Mouse (Mus musculus): Measurements from ENCODE around the gene Ypel2. TPM values are rescaled to one million over a fixed set of nuclear protein-coding genes. Genes with fewer than 3 reads are reported as not detected.
A peak's percentile ranks its signal among the peaks of the same experiment; 100 is the strongest.

Gene Ypel2
- polyA plus RNA-seq, 1 experiment from 2014 or later: 3.1 TPM

- Histone ChIP-seq H3K9me3 (ENCODE audit: control insufficient read depth, low read length) (no peaks in the 10 kb centered on the region), H3K4me3 (ENCODE audit: low read depth, low read length) (no peak overlapping the region), H3K36me3 (ENCODE audit: control insufficient read depth, insufficient read depth, low read length) (no peaks in the 10 kb centered on the region), H3K4me2 (no peak overlapping the region), H3K4me1 (replicated peaks; ENCODE audit: control insufficient read depth, insufficient read depth, low read length) (peaks cover 8% of the 10 kb centered on the region; the same call in 1 of the 2 replicates), H3K9ac (ENCODE audit: low read depth, low read length) (no peak overlapping the region), H3K27ac (ENCODE audit: low read depth, low read length) (no peak overlapping the region), H3K27me3 (replicated peaks; ENCODE audit: control insufficient read depth, insufficient read depth, low read length) (no peaks in the 10 kb centered on the region)
- DNase-seq (ENCODE audit: low spot score) (no peak), ATAC-seq (replicated peaks; ENCODE audit: low FRiP score) (no peak)
- 75% methylated on average over 3 of the region's 3 CpGs for WGBS
Measured at GRCm38 (mm10) chr11:86924629-86925028, 68.9 kb downstream of the Ypel2 start.

GRCm38 (mm10) chr11:86923654-86924053 is 69.9 kb downstream of the Ypel2 start:
- DNase-seq (ENCODE audit: low spot score) (no peak), ATAC-seq (replicated peaks; ENCODE audit: low FRiP score) (no peak)
- Histone ChIP-seq H3K27me3 (replicated peaks; ENCODE audit: control insufficient read depth, insufficient read depth, low read length) (no peaks in the 10 kb centered on the region), H3K4me1 (replicated peaks; ENCODE audit: control insufficient read depth, insufficient read depth, low read length) (peaks cover 8% of the 10 kb centered on the region; the same call in 1 of the 2 replicates), H3K4me2 (no peak overlapping the region), H3K9ac (ENCODE audit: low read depth, low read length) (no peak overlapping the region), H3K4me3 (ENCODE audit: low read depth, low read length) (no peak overlapping the region), H3K9me3 (ENCODE audit: control insufficient read depth, low read length) (no peaks in the 10 kb centered on the region), H3K36me3 (ENCODE audit: control insufficient read depth, insufficient read depth, low read length) (no peaks in the 10 kb centered on the region), H3K27ac (ENCODE audit: low read depth, low read length) (no peak overlapping the region)
- WGBS: 69% methylated on average over 2 of the region's 2 CpGs

- no peaks in the 10 kb centered on the region for H3K36me3 ChIP-seq (ENCODE audit: control insufficient read depth, insufficient read depth, low read length)
- no peaks in the 10 kb centered on the region for H3K27me3 ChIP-seq (replicated peaks; ENCODE audit: control insufficient read depth, insufficient read depth, low read length)
- no peak overlapping the region for H3K4me2 ChIP-seq
- no peak overlapping the region for H3K9ac ChIP-seq (ENCODE audit: low read depth, low read length)
- peaks cover 8% of the 10 kb centered on the region; the same call in 1 of the 2 replicates for H3K4me1 ChIP-seq (replicated peaks; ENCODE audit: control insufficient read depth, insufficient read depth, low read length)
- no peak overlapping the region for H3K4me3 ChIP-seq (ENCODE audit: low read depth, low read length)
- 84% methylated on average over 2 of the region's 2 CpGs for WGBS
- no peak for ATAC-seq (replicated peaks; ENCODE audit: low FRiP score)
- no peak for DNase-seq (ENCODE audit: low spot score)
- H3K27ac ChIP-seq (ENCODE audit: low read depth, low read length): no peak overlapping the region
- no peaks in the 10 kb centered on the region for H3K9me3 ChIP-seq (ENCODE audit: control insufficient read depth, low read length)
Measured at GRCm38 (mm10) chr11:86922029-86922428, 71.5 kb downstream of the Ypel2 start.

- H3K9me3 ChIP-seq (ENCODE audit: control insufficient read depth, low read length): no peaks in the 10 kb centered on the region
- H3K4me1 ChIP-seq (replicated peaks; ENCODE audit: control insufficient read depth, insufficient read depth, low read length): peaks cover 12% of the 10 kb centered on the region; the same call in 1 of the 2 replicates
- H3K4me3 ChIP-seq (ENCODE audit: low read depth, low read length): no peak overlapping the region
- H3K27ac ChIP-seq (ENCODE audit: low read depth, low read length): no peak overlapping the region
- no peaks in the 10 kb centered on the region for H3K36me3 ChIP-seq (ENCODE audit: control insufficient read depth, insufficient read depth, low read length)
- no peak overlapping the region for H3K9ac ChIP-seq (ENCODE audit: low read depth, low read length)
- ATAC-seq (replicated peaks; ENCODE audit: low FRiP score): no peak
- no peak overlapping the region for H3K4me2 ChIP-seq
- 79% methylated on average over 6 of the region's 6 CpGs for WGBS
- H3K27me3 ChIP-seq (replicated peaks; ENCODE audit: control insufficient read depth, insufficient read depth, low read length): no peaks in the 10 kb centered on the region
- no peak for DNase-seq (ENCODE audit: low spot score)
Measured at GRCm38 (mm10) chr11:86921335-86921734, 72.2 kb downstream of the Ypel2 start.

GRCm38 (mm10) chr11:86920111-86921080 is 73.1 kb downstream of the Ypel2 start:
- DNase-seq (ENCODE audit: low spot score) (no peak), ATAC-seq (replicated peaks; ENCODE audit: low FRiP score) (peak; percentile 49)
- Histone ChIP-seq H3K9me3 (ENCODE audit: control insufficient read depth, low read length) (no peaks in the 10 kb centered on the region), H3K27ac (ENCODE audit: low read depth, low read length) (no peak overlapping the region), H3K9ac (ENCODE audit: low read depth, low read length) (no peak overlapping the region), H3K36me3 (ENCODE audit: control insufficient read depth, insufficient read depth, low read length) (no peaks in the 10 kb centered on the region), H3K27me3 (replicated peaks; ENCODE audit: control insufficient read depth, insufficient read depth, low read length) (no peaks in the 10 kb centered on the region), H3K4me1 (replicated peaks; ENCODE audit: control insufficient read depth, insufficient read depth, low read length) (peaks cover 12% of the 10 kb centered on the region; the same call in 1 of the 2 replicates), H3K4me3 (ENCODE audit: low read depth, low read length) (no peak overlapping the region), H3K4me2 (no peak overlapping the region; the same call in 1 of the 2 replicates)
- WGBS: 66% methylated on average over 20 of the region's 20 CpGs

GRCm38 (mm10) chr11:86919468-86919867 is 74.0 kb downstream of the Ypel2 start:
- Histone ChIP-seq H3K9ac (ENCODE audit: low read depth, low read length) (no peak overlapping the region), H3K4me3 (ENCODE audit: low read depth, low read length) (no peak overlapping the region), H3K4me2 (no peak overlapping the region), H3K4me1 (replicated peaks; ENCODE audit: control insufficient read depth, insufficient read depth, low read length) (peaks cover 12% of the 10 kb centered on the region; the same call in 1 of the 2 replicates), H3K27me3 (replicated peaks; ENCODE audit: control insufficient read depth, insufficient read depth, low read length) (no peaks in the 10 kb centered on the region), H3K9me3 (ENCODE audit: control insufficient read depth, low read length) (no peaks in the 10 kb centered on the region), H3K36me3 (ENCODE audit: control insufficient read depth, insufficient read depth, low read length) (no peaks in the 10 kb centered on the region), H3K27ac (ENCODE audit: low read depth, low read length) (no peak overlapping the region)
- WGBS: 93% methylated on average over 7 of the region's 7 CpGs
- no peak for ATAC-seq (replicated peaks; ENCODE audit: low FRiP score)
- no peak for DNase-seq (ENCODE audit: low spot score)

GRCm38 (mm10) chr11:86917536-86917935 is 76.0 kb downstream of the Ypel2 start:
- no peak for DNase-seq (ENCODE audit: low spot score)
- H3K9ac ChIP-seq (ENCODE audit: low read depth, low read length): no peak overlapping the region
- ATAC-seq (replicated peaks; ENCODE audit: low FRiP score): no peak
- H3K4me2 ChIP-seq: no peak overlapping the region
- no peak overlapping the region for H3K4me3 ChIP-seq (ENCODE audit: low read depth, low read length)
- peaks cover 12% of the 10 kb centered on the region; the same call in 1 of the 2 replicates for H3K4me1 ChIP-seq (replicated peaks; ENCODE audit: control insufficient read depth, insufficient read depth, low read length)
- H3K27ac ChIP-seq (ENCODE audit: low read depth, low read length): no peak overlapping the region
- H3K27me3 ChIP-seq (replicated peaks; ENCODE audit: control insufficient read depth, insufficient read depth, low read length): no peaks in the 10 kb centered on the region
- WGBS: 79% methylated on average over 2 of the region's 2 CpGs
- no peaks in the 10 kb centered on the region for H3K36me3 ChIP-seq (ENCODE audit: control insufficient read depth, insufficient read depth, low read length)
- H3K9me3 ChIP-seq (ENCODE audit: control insufficient read depth, low read length): no peaks in the 10 kb centered on the region

- no peaks in the 10 kb centered on the region for H3K9me3 ChIP-seq (ENCODE audit: control insufficient read depth, low read length)
- H3K27ac ChIP-seq (ENCODE audit: low read depth, low read length): no peak overlapping the region
- H3K27me3 ChIP-seq (replicated peaks; ENCODE audit: control insufficient read depth, insufficient read depth, low read length): no peaks in the 10 kb centered on the region
- ATAC-seq (replicated peaks; ENCODE audit: low FRiP score) (0 out of 2 replicates have a peak, but pooled peaks have one; percentile 18), DNase-seq (ENCODE audit: low spot score) (no peak)
- 50% methylated on average over 8 of the region's 8 CpGs for WGBS
- H3K4me2 ChIP-seq: no peak overlapping the region
- no peak overlapping the region for H3K9ac ChIP-seq (ENCODE audit: low read depth, low read length)
- no peaks in the 10 kb centered on the region for H3K36me3 ChIP-seq (ENCODE audit: control insufficient read depth, insufficient read depth, low read length)
- H3K4me1 ChIP-seq (replicated peaks; ENCODE audit: control insufficient read depth, insufficient read depth, low read length): peaks cover 12% of the 10 kb centered on the region; the same call in 1 of the 2 replicates
- no peak overlapping the region for H3K4me3 ChIP-seq (ENCODE audit: low read depth, low read length)
Measured at GRCm38 (mm10) chr11:86916596-86917249, 76.8 kb downstream of the Ypel2 start.
